Mouse (Mus musculus): ENCODE results near the gene Vwa8. TPM values are rescaled to one million over a fixed set of nuclear protein-coding genes. Genes with fewer than 3 reads are reported as not detected.

Vwa8 gene
- polyA plus RNA-seq, 1 experiment: 8.8 TPM

DNA sequence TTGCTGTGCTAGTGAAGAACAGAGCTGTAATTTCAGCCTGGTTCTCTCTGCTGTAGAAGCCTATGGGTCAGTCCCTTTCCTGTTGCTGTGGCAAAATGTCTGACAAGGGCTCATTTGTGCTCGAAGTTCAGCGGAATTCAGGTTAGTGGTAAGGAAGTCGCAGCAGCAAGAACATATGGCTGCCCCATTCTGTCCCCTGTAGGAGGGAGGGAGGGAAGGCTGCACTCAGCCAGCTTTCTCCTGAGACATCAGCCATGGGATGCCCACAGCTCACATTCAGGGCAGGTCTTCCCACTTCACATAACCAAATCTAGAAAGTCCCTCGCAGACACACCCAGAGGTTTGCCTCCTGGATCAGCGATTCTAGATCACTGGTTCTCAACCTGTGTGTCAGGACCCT, 277.3 kb downstream of the Vwa8 start:
- DNase-seq (ENCODE audit: low read depth): no peak
- no peak for TF ChIP-seq POLR2A (IDR thresholded peaks at IDR 0.05; ENCODE audit: borderline replicate concordance, extremely low read depth, insufficient read depth, insufficient read length, poor library complexity, severe bottlenecking)
- no peak for TF ChIP-seq CTCF (IDR thresholded peaks at IDR 0.05; ENCODE audit: borderline replicate concordance, extremely low read depth, insufficient read depth, insufficient read length)

DNA sequence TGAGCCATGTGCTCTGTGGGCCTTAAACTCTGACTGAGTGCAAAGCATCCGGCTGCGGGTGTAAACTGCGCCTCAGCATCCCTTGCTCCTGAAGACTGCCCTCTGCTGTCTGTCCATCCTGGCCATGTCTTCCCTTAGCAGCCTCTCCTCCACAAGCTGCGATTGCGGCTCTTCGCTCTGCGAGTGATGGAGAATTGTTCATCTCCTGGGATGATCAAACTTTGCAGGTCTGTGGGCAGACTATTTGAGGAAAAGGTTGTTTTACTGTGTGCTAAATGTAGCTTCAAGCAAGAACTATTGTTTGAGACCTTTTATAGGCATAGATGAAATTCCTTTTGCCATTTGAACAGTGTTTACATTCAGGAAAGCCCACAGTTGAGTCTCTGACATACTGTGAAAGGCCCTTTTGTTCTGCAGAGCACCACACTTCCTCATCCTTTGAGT, 286.1 kb downstream of the Vwa8 start:
- TF ChIP-seq CTCF (IDR thresholded peaks at IDR 0.05; ENCODE audit: borderline replicate concordance, extremely low read depth, insufficient read depth, insufficient read length) (peak; percentile 57), POLR2A (IDR thresholded peaks at IDR 0.05; ENCODE audit: borderline replicate concordance, extremely low read depth, insufficient read depth, insufficient read length, poor library complexity, severe bottlenecking) (no peak)
- DNase-seq (ENCODE audit: low read depth): peak; percentile 73

GRCm38 (mm10) chr14:79135441-79135840, 286.6 kb downstream of the Vwa8 start:
- no peak for TF ChIP-seq CTCF (IDR thresholded peaks at IDR 0.05; ENCODE audit: borderline replicate concordance, extremely low read depth, insufficient read depth, insufficient read length)
- no peak for TF ChIP-seq POLR2A (IDR thresholded peaks at IDR 0.05; ENCODE audit: borderline replicate concordance, extremely low read depth, insufficient read depth, insufficient read length, poor library complexity, severe bottlenecking)
- peak; percentile 52 for DNase-seq (ENCODE audit: low read depth)

- TF ChIP-seq CTCF (IDR thresholded peaks at IDR 0.05; ENCODE audit: borderline replicate concordance, extremely low read depth, insufficient read depth, insufficient read length): no peak
- TF ChIP-seq POLR2A (IDR thresholded peaks at IDR 0.05; ENCODE audit: borderline replicate concordance, extremely low read depth, insufficient read depth, insufficient read length, poor library complexity, severe bottlenecking): no peak
- no peak for DNase-seq (ENCODE audit: low read depth)
Observed at GRCm38 (mm10) chr14:79136585-79136984, 287.7 kb downstream of the Vwa8 start.

GRCm38 (mm10) chr14:79137100-79137499, 288.2 kb downstream of the Vwa8 start:
- no peak for DNase-seq (ENCODE audit: low read depth)
- no peak for TF ChIP-seq POLR2A (IDR thresholded peaks at IDR 0.05; ENCODE audit: borderline replicate concordance, extremely low read depth, insufficient read depth, insufficient read length, poor library complexity, severe bottlenecking)
- TF ChIP-seq CTCF (IDR thresholded peaks at IDR 0.05; ENCODE audit: borderline replicate concordance, extremely low read depth, insufficient read depth, insufficient read length): no peak

DNA sequence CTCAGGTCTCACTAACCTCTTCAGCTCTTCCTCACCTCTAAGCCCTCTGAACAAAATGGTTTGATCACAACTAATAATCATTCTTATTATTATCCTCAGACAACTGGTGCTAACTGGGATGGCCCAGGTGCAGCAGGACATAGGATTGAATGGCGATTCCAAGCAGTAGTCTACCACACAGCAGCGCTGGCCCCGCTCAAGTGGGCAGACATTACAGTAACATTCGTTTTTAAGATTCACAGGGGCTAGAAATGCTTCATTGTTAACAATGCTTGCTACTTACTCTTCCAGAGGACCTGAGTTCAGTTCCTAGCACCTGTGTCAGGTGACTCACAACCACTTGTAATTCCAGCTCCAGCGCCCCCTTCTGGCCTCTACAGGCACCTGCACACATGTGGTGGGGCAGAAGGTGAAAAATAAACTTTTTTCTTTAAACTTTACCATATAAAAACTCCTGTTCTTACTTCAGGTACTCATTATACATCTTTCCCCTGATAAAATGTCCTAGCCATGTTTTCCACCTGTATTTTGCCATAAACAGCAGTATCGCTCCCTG, 290.3 kb downstream of the Vwa8 start:
- no peak for DNase-seq (ENCODE audit: low read depth)
- TF ChIP-seq CTCF (IDR thresholded peaks at IDR 0.05; ENCODE audit: borderline replicate concordance, extremely low read depth, insufficient read depth, insufficient read length): peak; percentile 18; the same call in 1 of the 2 replicates
- TF ChIP-seq POLR2A (IDR thresholded peaks at IDR 0.05; ENCODE audit: borderline replicate concordance, extremely low read depth, insufficient read depth, insufficient read length, poor library complexity, severe bottlenecking): no peak

DNA sequence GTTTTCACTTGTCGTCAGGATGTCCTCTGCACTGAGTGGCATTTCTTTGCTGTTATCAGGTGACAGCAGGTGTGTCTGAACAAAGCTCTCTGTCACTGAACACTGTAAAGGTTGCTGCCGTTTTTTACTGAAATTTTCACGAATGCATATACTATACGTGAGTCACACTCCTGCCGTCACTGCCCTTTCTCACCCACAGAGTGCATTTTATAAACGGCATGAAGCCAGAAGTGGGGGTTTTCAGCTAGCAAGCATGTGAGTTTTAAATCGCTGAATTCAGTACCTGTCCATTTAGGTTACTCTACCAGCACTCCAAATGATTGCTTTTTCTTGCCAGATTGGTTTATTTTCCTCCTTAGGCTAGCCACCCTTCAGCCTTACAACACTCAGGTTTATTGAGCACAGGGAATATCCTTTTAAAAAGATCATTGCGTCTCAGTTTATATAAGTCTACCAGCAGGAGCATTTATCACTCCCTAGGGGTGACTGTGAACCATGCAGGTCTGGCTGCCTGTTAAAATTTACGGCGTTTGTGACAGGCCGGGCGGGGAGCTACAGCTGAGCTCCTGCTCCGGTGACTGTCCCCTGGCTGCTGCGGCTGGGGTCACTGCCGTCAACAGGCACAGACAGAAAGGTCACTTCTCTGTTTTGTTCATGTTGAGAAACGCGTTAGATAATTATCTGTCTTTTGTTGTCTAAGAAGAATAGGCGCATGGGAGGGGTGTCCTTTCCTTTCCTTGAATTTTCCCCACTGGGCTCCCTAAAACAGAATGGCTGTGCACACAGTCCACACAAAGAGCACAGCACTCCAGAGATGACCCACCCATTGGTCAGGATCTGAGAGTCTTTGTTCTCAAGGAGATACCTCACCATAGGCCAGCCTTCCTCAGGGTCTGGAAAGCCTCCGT, 291.3 kb downstream of the Vwa8 start:
- peak; percentile 55 for DNase-seq (ENCODE audit: low read depth)
- no peak for TF ChIP-seq CTCF (IDR thresholded peaks at IDR 0.05; ENCODE audit: borderline replicate concordance, extremely low read depth, insufficient read depth, insufficient read length)
- no peak for TF ChIP-seq POLR2A (IDR thresholded peaks at IDR 0.05; ENCODE audit: borderline replicate concordance, extremely low read depth, insufficient read depth, insufficient read length, poor library complexity, severe bottlenecking)

- DNase-seq (ENCODE audit: low read depth): peak; percentile 40
- TF ChIP-seq CTCF (IDR thresholded peaks at IDR 0.05; ENCODE audit: borderline replicate concordance, extremely low read depth, insufficient read depth, insufficient read length) (no peak), POLR2A (IDR thresholded peaks at IDR 0.05; ENCODE audit: borderline replicate concordance, extremely low read depth, insufficient read depth, insufficient read length, poor library complexity, severe bottlenecking) (no peak)
Observed at GRCm38 (mm10) chr14:79140826-79141219, 292.0 kb downstream of the Vwa8 start.

DNA sequence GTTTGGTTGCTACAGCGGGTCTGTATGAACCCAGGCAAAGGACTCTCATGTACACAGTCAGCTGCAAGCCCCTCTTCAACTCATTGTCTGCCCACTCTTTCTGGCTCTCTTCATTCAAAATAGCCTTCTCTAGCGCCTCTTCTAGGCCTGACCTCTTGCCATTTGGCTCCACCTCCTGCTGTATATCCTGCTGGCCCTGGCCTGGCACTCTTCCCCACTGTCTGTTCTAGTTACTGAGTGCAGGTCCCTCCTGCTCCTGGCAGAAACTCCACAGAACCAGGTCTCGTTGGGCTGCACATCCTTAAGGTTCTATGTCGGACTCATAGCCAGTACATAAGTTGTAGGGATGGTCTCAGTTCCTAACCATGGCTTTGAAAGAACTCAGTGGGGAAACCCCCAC, 293.5 kb downstream of the Vwa8 start:
- TF ChIP-seq POLR2A (IDR thresholded peaks at IDR 0.05; ENCODE audit: borderline replicate concordance, extremely low read depth, insufficient read depth, insufficient read length, poor library complexity, severe bottlenecking): no peak
- no peak for TF ChIP-seq CTCF (IDR thresholded peaks at IDR 0.05; ENCODE audit: borderline replicate concordance, extremely low read depth, insufficient read depth, insufficient read length)
- no peak for DNase-seq (ENCODE audit: low read depth)

- no peak for TF ChIP-seq POLR2A (IDR thresholded peaks at IDR 0.05; ENCODE audit: borderline replicate concordance, extremely low read depth, insufficient read depth, insufficient read length, poor library complexity, severe bottlenecking)
- TF ChIP-seq CTCF (IDR thresholded peaks at IDR 0.05; ENCODE audit: borderline replicate concordance, extremely low read depth, insufficient read depth, insufficient read length): no peak
Observed at GRCm38 (mm10) chr14:79143696-79144095, 294.8 kb downstream of the Vwa8 start.

DNA sequence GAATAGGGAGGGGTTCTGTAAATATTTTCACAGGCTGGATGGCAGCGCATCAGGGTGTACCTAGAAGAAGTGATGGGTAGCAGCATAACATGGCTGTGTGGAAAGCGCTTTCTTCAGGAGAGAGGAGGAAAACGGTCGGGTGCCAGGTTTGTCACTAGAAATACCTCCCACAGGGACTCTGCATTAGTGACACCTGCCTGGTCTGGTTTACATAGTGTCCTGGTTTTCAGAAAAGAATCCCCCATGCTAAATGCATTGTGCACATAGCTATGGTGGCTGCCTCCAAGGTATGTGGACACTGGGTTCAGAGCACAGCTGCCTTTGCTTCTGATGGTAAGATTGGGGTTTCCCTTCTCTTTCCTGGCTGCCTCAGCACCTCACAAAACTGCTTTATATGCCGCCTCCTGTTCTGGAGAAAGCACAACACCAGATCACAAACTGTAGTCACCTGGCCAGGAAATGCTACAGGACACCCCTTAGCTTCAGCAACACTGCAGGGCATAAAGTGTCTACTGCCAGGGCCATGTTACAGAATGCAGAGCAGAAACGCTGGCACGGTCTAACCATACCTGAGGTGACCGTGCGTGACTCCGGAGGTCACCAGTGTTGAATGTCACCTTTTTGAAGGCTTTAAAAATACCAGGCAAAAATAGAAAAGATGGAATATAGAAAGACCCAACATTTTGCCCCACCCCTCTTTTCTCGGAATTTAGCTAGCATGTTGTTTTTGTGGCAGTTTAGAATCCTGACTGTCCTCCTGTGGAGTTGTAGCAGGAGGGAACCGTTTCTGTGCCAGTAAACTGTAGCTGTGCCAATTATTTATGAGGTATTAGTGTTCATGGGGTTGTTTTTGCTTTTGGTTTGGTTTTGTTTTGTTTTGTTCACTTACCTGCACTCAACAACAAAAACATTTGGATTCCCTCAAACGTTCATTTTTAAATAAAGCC, 295.7 kb downstream of the Vwa8 start:
- TF ChIP-seq POLR2A (IDR thresholded peaks at IDR 0.05; ENCODE audit: borderline replicate concordance, extremely low read depth, insufficient read depth, insufficient read length, poor library complexity, severe bottlenecking) (no peak), CTCF (IDR thresholded peaks at IDR 0.05; ENCODE audit: borderline replicate concordance, extremely low read depth, insufficient read depth, insufficient read length) (no peak)
- DNase-seq (ENCODE audit: low read depth): no peak

More at GRCm38 (mm10) chr14:79143696-79144095, 294.8 kb downstream of the Vwa8 start:
- no peak for DNase-seq (ENCODE audit: low read depth)

Data from brain, embryonic 14.5 days (tissue).